Mouse (Mus musculus): ENCODE measurements around the gene Lrif1. TPM values are rescaled to one million over a fixed set of nuclear protein-coding genes. Genes with fewer than 3 reads are reported as not detected.
A peak's percentile ranks its signal among the peaks of the same experiment; 100 is the strongest.
"Not testable (repeated sequence)": the region's sequence is repeated elsewhere in the genome, so short reads cannot be mapped to it uniquely, and the experiment has no call there.

Gene Lrif1
- 2.0 and 2.4 TPM in 2 replicates for polyA plus RNA-seq (2012; rRNA removed)

DNA sequence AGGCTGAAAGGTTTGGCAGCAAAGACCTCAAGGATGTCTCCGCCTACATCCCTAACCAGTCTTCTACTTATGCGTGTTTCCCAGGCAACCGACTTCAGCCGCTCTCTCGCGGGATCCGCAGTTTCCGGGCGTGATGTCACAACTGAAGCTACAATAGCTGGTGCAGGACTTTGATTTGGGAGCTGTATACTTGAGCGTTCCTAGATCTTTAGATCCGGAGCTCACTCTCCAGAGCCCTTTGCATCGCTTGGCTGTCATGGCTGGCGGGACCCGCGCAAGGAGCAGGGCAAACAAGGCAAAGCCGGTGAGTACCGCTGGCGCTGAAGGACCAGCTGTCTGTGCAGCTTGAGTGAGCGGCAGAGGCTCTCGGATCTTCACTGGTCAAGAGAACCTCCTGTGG is at the start of gene Lrif1:
TSS of gene Lrif1 (plus strand) at position 158 of the 400 bp plus-strand sequence.
- H3K27me3 ChIP-seq (ENCODE audit: control insufficient read depth, insufficient read depth, low read length) = no peaks in the 10 kb centered on the region
- no peak for TF ChIP-seq POLR2A (IDR thresholded peaks at IDR 0.05; ENCODE audit: low read depth, low read length)
- TF ChIP-seq CTCF (IDR thresholded peaks at IDR 0.05; ENCODE audit: extremely low read depth, insufficient read depth, insufficient read length, insufficient replicate concordance) = no peak
- H3K4me3 ChIP-seq (ENCODE audit: extremely low read depth, insufficient read depth, insufficient read length) = peak within 1 kb of the TSS; percentile 78
- no peaks in the 10 kb centered on the region for H3K4me1 ChIP-seq (ENCODE audit: control insufficient read depth, insufficient read depth, insufficient read length)
- H3K36me3 ChIP-seq (ENCODE audit: control insufficient read depth, insufficient read depth, low read length) = no peaks in the 10 kb centered on the region
- 1% methylated on average over 20 of the region's 20 CpGs for WGBS
- H3K27ac ChIP-seq (ENCODE audit: insufficient read depth, low read length) = no peak within 1 kb of the TSS
- peak; percentile 64 to 70 for DNase-seq (ENCODE audit: low read depth in 1 of 2, low spot score in 2 of 2)

DNA sequence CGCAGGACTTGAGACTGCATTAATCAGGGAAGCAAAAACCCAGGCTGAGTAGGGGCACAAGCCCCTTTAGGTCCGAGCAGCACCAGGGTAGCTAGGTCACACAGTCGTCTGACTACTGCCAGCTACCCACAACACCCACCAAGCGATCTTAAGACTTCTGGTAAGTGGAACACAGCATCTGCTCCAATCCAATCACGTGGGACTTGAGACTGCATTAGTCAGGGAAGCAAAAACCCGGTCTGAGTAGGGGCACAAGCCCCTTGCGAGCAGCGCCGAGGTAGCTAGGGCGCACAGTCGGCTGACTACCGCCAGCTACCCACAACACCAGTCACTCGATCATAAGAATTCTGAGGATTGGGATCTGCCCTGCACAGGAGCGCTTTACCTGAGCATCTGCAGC is 12.0 kb upstream of the Lrif1 start:
- not testable (repeated sequence) for H3K27me3 ChIP-seq (ENCODE audit: control insufficient read depth, insufficient read depth, low read length); H3K36me3 ChIP-seq (ENCODE audit: control insufficient read depth, insufficient read depth, low read length); H3K27ac ChIP-seq (ENCODE audit: insufficient read depth, low read length); DNase-seq (ENCODE audit: low read depth in 1 of 2, low spot score in 2 of 2); H3K4me3 ChIP-seq (ENCODE audit: extremely low read depth, insufficient read depth, insufficient read length); H3K4me1 ChIP-seq (ENCODE audit: control insufficient read depth, insufficient read depth, insufficient read length)
- 74% methylated on average over 14 of the region's 14 CpGs for WGBS

- Histone ChIP-seq H3K4me3 (ENCODE audit: extremely low read depth, insufficient read depth, insufficient read length) (no peak overlapping the region; the same call in 1 of the 2 replicates), H3K27me3 (ENCODE audit: control insufficient read depth, insufficient read depth, low read length) (no peaks in the 10 kb centered on the region), H3K36me3 (ENCODE audit: control insufficient read depth, insufficient read depth, low read length) (no peaks in the 10 kb centered on the region), H3K4me1 (ENCODE audit: control insufficient read depth, insufficient read depth, insufficient read length) (no peaks in the 10 kb centered on the region), H3K27ac (ENCODE audit: insufficient read depth, low read length) (no peak overlapping the region)
- TF ChIP-seq POLR2A (IDR thresholded peaks at IDR 0.05; ENCODE audit: low read depth, low read length) (no peak), CTCF (IDR thresholded peaks at IDR 0.05; ENCODE audit: extremely low read depth, insufficient read depth, insufficient read length, insufficient replicate concordance) (no peak)
- WGBS = 31% methylated on average over 1 of the region's 1 CpGs
- no peak for DNase-seq (ENCODE audit: low read depth in 1 of 2, low spot score in 2 of 2)
These were observed 594 bp downstream of the Lrif1 start for GRCm38 (mm10) chr3:106685381-106685780.

DNA sequence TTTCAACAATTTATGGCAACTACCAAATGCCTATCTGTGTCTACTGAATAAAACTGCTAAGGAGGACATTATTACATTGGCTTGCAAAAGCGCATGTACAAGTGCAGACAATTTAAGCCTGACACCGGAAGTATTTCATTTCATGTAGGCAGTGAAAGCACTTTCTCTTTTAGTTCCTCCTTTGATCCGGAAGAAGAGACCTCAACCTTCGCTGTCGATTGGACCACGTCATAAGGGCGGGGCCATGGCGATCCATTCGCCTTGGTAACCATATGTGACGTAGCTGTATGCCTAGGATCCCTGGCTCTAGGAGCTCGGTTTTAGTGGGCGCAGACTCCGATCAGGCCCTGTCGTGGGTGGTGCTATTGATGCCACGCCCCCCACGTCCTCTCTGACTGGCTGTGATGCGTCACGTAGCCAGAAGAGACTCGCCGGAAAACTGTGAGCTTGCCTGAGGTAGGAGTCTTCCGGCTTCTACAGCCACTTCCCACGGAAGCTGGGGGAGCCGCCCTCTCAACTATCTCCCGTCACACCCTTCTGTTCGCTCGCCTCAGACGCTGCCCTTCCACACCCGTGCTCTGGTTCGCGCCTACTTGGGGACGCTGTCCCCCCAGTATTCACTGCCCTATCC is 36.7 kb downstream of the Lrif1 start:
- Histone ChIP-seq H3K36me3 (ENCODE audit: control insufficient read depth, insufficient read depth, low read length) (no peaks in the 10 kb centered on the region), H3K27ac (ENCODE audit: insufficient read depth, low read length) (peak overlapping the region; percentile 100), H3K4me3 (ENCODE audit: extremely low read depth, insufficient read depth, insufficient read length) (peak overlapping the region; percentile 98), H3K4me1 (ENCODE audit: control insufficient read depth, insufficient read depth, insufficient read length) (no peaks in the 10 kb centered on the region), H3K27me3 (ENCODE audit: control insufficient read depth, insufficient read depth, low read length) (peaks cover 1% of the 10 kb centered on the region; the same call in 1 of the 2 replicates)
- peak; percentile 81 for TF ChIP-seq POLR2A (IDR thresholded peaks at IDR 0.05; ENCODE audit: low read depth, low read length)
- no peak for TF ChIP-seq CTCF (IDR thresholded peaks at IDR 0.05; ENCODE audit: extremely low read depth, insufficient read depth, insufficient read length, insufficient replicate concordance)
- peak; percentile 95 to 99 for DNase-seq (ENCODE audit: low read depth in 1 of 2, low spot score in 2 of 2)
- under 1% methylated on average over 31 of the region's 31 CpGs for WGBS

- H3K36me3 ChIP-seq (ENCODE audit: control insufficient read depth, insufficient read depth, low read length) = no peaks in the 10 kb centered on the region
- TF ChIP-seq POLR2A (IDR thresholded peaks at IDR 0.05; ENCODE audit: low read depth, low read length) = peak; percentile 37; the same call in 1 of the 2 replicates
- TF ChIP-seq CTCF (IDR thresholded peaks at IDR 0.05; ENCODE audit: extremely low read depth, insufficient read depth, insufficient read length, insufficient replicate concordance) = no peak
- DNase-seq (ENCODE audit: low read depth in 1 of 2, low spot score in 2 of 2) = peak; percentile 81 to 92
- H3K27ac ChIP-seq (ENCODE audit: insufficient read depth, low read length) = peak overlapping the region; percentile 100
- H3K4me1 ChIP-seq (ENCODE audit: control insufficient read depth, insufficient read depth, insufficient read length) = no peaks in the 10 kb centered on the region
- peaks cover 1% of the 10 kb centered on the region; the same call in 1 of the 2 replicates for H3K27me3 ChIP-seq (ENCODE audit: control insufficient read depth, insufficient read depth, low read length)
- peak overlapping the region; percentile 98 for H3K4me3 ChIP-seq (ENCODE audit: extremely low read depth, insufficient read depth, insufficient read length)
- under 1% methylated on average over 33 of the region's 33 CpGs for WGBS
These were observed 37.5 kb downstream of the Lrif1 start for GRCm38 (mm10) chr3:106722028-106722945.

DNA sequence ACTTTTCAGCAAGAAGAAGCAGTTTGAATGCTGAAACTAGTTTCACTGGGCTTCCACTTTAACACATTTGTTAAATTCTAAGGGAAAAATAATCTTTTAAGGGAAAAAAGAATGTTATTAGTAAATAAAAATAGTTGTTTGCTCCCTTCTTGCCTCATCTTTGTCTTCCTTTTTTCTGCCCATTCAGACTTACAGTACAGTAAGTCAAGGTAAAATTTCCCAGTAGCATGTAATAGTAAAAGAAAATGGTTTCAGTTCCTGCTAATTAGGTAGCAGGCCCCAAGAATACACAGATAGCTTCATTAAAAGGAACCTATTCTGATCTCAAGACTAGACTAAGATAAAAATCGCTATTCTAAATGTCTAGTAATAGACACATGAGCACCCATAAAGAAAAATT is 71.1 kb downstream of the Lrif1 start:
- Histone ChIP-seq H3K27ac (ENCODE audit: insufficient read depth, low read length) (no peak overlapping the region), H3K27me3 (ENCODE audit: control insufficient read depth, insufficient read depth, low read length) (no peaks in the 10 kb centered on the region), H3K4me3 (ENCODE audit: extremely low read depth, insufficient read depth, insufficient read length) (no peak overlapping the region), H3K36me3 (ENCODE audit: control insufficient read depth, insufficient read depth, low read length) (peaks cover 8% of the 10 kb centered on the region; the same call in 1 of the 2 replicates), H3K4me1 (ENCODE audit: control insufficient read depth, insufficient read depth, insufficient read length) (no peaks in the 10 kb centered on the region)
- 40% methylated on average over 1 of the region's 1 CpGs for WGBS
- DNase-seq (ENCODE audit: low read depth in 1 of 2, low spot score in 2 of 2) = no peak
- TF ChIP-seq POLR2A (IDR thresholded peaks at IDR 0.05; ENCODE audit: low read depth, low read length) (no peak), CTCF (IDR thresholded peaks at IDR 0.05; ENCODE audit: extremely low read depth, insufficient read depth, insufficient read length, insufficient replicate concordance) (no peak)
